Mouse (Mus musculus) erythroblast, embryonic 14.5 days (primary cell): ENCODE results near the gene Tubg2. TPM values are rescaled to one million over a fixed set of nuclear protein-coding genes. Genes with fewer than 3 reads are reported as not detected.

Source experiments
- H3K27me3 ChIP-seq: 2 replicates; pipeline ENCODE4 v1.6.1; 2012; ENCODE audit warnings: inconsistent platforms; ENCODE audit not compliant: control insufficient read depth
- H3K36me3 ChIP-seq: 2 replicates; pipeline ENCODE4 v1.6.1; 2012; ENCODE audit warnings: mild to moderate bottlenecking, inconsistent platforms; ENCODE audit not compliant: control insufficient read depth
- H3K4me1 ChIP-seq: 2 replicates; pipeline ENCODE4 v1.6.1; 2012; ENCODE audit warnings: inconsistent platforms; ENCODE audit not compliant: control insufficient read depth
- H3K4me3 ChIP-seq: replicated peaks from 2 replicates; pipeline ENCODE3; 2012; ENCODE audit warnings: moderate library complexity, mild to moderate bottlenecking, inconsistent platforms
- H3K9me3 ChIP-seq: 2 replicates; pipeline ENCODE4 v1.6.1; 2012; ENCODE audit warnings: low read length, inconsistent platforms, mixed read lengths; ENCODE audit not compliant: control insufficient read depth
- GATA1 ChIP-seq: IDR thresholded peaks from 2 replicates; pipeline ENCODE4 v1.6.1; 2012; ENCODE audit warnings: low read length, inconsistent platforms, mixed read lengths
- TAL1 ChIP-seq: IDR thresholded peaks from 3 replicates; pipeline ENCODE4 v1.6.1; 2012; ENCODE audit warnings: low read length, inconsistent platforms, mixed read lengths
- polyA plus RNA-seq: library from polyadenylated mRNA; stranded (reverse); fragments of >175 nt; gene quantifications from 2 replicates; pipeline ENCODE4 v1.2.3, GENCODE M21; 2012

The Tubg2 gene
- polyA plus RNA-seq, 1 experiment: not detected

GRCm38 (mm10) chr11:101195571-101195970 lies 39.9 kb downstream of the Tubg2 start:
- Histone ChIP-seq H3K27me3 (no peaks in the 10 kb centered on the region), H3K36me3 (peaks cover 96% of the 10 kb centered on the region), H3K4me3 (no peak overlapping the region), H3K4me1 (peaks cover 45% of the 10 kb centered on the region), H3K9me3 (no peaks in the 10 kb centered on the region)
- TF ChIP-seq GATA1 (no peak), TAL1 (no peak)

GRCm38 (mm10) chr11:101196175-101196574 lies 40.5 kb downstream of the Tubg2 start:
- peaks cover 96% of the 10 kb centered on the region for H3K36me3 ChIP-seq

GRCm38 (mm10) chr11:101199555-101199954 lies 43.8 kb downstream of the Tubg2 start:
- Histone ChIP-seq H3K36me3 (peaks cover 88% of the 10 kb centered on the region), H3K27me3 (no peaks in the 10 kb centered on the region), H3K9me3 (no peaks in the 10 kb centered on the region), H3K4me3 (no peak overlapping the region), H3K4me1 (peaks cover 28% of the 10 kb centered on the region)
- TF ChIP-seq TAL1 (peak; percentile 49; the same call in 1 of the 3 replicates), GATA1 (peak; percentile 43)

More at GRCm38 (mm10) chr11:101196175-101196574, 40.5 kb downstream of the Tubg2 start:
- H3K9me3 ChIP-seq: no peaks in the 10 kb centered on the region
- H3K4me3 ChIP-seq: no peak overlapping the region
- H3K4me1 ChIP-seq: peaks cover 45% of the 10 kb centered on the region
- TF ChIP-seq GATA1: no peak
- no peak for TF ChIP-seq TAL1
- H3K27me3 ChIP-seq: no peaks in the 10 kb centered on the region

GRCm38 (mm10) chr11:101200986-101201385 lies 45.3 kb downstream of the Tubg2 start:
- no peaks in the 10 kb centered on the region for H3K27me3 ChIP-seq
- TF ChIP-seq TAL1: no peak
- TF ChIP-seq GATA1: no peak
- peaks cover 28% of the 10 kb centered on the region for H3K4me1 ChIP-seq
- peaks cover 87% of the 10 kb centered on the region for H3K36me3 ChIP-seq
- no peak overlapping the region for H3K4me3 ChIP-seq
- no peaks in the 10 kb centered on the region for H3K9me3 ChIP-seq

Other genes starting within 250 kb of the Tubg2 start
- gene Stat3, start 216.4 kb upstream of the Tubg2 start, polyA plus RNA-seq: 0.96 and 1.2 TPM in 2 replicates
- 0.08 and 0.23 TPM in 2 replicates for gene Cavin1, start 185.0 kb upstream of the Tubg2 start, polyA plus RNA-seq
- gene Atp6v0a1, start 146.5 kb upstream of the Tubg2 start, polyA plus RNA-seq: 14.0 and 15.4 TPM in 2 replicates
- gene Naglu, start 85.9 kb upstream of the Tubg2 start, polyA plus RNA-seq: 0.05 and 0.14 TPM in 2 replicates
- gene Hsd17b1, start 77.5 kb upstream of the Tubg2 start, polyA plus RNA-seq: 0.04 and 0.06 TPM in 2 replicates
- gene Coasy, start 73.3 kb upstream of the Tubg2 start, polyA plus RNA-seq: 0.65 and 0.87 TPM in 2 replicates
- 1.4 and 1.7 TPM in 2 replicates for gene Mlx, start 68.6 kb upstream of the Tubg2 start, polyA plus RNA-seq
- gene Psmc3ip, start 60.5 kb upstream of the Tubg2 start, polyA plus RNA-seq: 3.9 and 5.2 TPM in 2 replicates
- gene Retreg3, start 36.0 kb upstream of the Tubg2 start, polyA plus RNA-seq: 1.6 and 1.7 TPM in 2 replicates
- gene Tubg1, start 36.0 kb upstream of the Tubg2 start, polyA plus RNA-seq: 22.0 and 23.7 TPM in 2 replicates
- gene Cntnap1, start 14.6 kb downstream of the Tubg2 start, polyA plus RNA-seq: 0.01 TPM in 1 of 2 replicates, not detected in the other
- 0.15 and 0.21 TPM in 2 replicates for gene Plekhh3, start 15.4 kb downstream of the Tubg2 start, polyA plus RNA-seq
- gene Ccr10, start 19.5 kb downstream of the Tubg2 start, polyA plus RNA-seq: 0.02 TPM in 1 of 2 replicates, not detected in the other
- gene Ezh1, start 70.6 kb downstream of the Tubg2 start, polyA plus RNA-seq: 0.71 and 0.74 TPM in 2 replicates
- gene Ramp2, start 90.1 kb downstream of the Tubg2 start, polyA plus RNA-seq: 0.07 and 0.09 TPM in 2 replicates
- gene Vps25, start 97.8 kb downstream of the Tubg2 start, polyA plus RNA-seq: 16.1 and 19.2 TPM in 2 replicates
- 14.8 and 19.5 TPM in 2 replicates for gene Wnk4, start 104.7 kb downstream of the Tubg2 start, polyA plus RNA-seq
- gene Cntd1, start 123.1 kb downstream of the Tubg2 start, polyA plus RNA-seq: 0.02 TPM in 1 of 2 replicates, not detected in the other
- 2.2 and 4.5 TPM in 2 replicates for gene Coa3, start 123.2 kb downstream of the Tubg2 start, polyA plus RNA-seq
- 17.9 and 19.6 TPM in 2 replicates for gene Becn1, start 146.4 kb downstream of the Tubg2 start, polyA plus RNA-seq
- gene Psme3, start 160.3 kb downstream of the Tubg2 start, polyA plus RNA-seq: 22.5 and 26.2 TPM in 2 replicates
- 1.9 and 2.8 TPM in 2 replicates for gene Aoc2, start 169.2 kb downstream of the Tubg2 start, polyA plus RNA-seq
- 0.02 and 0.06 TPM in 2 replicates for gene Aoc3, start 174.7 kb downstream of the Tubg2 start, polyA plus RNA-seq
- not detected in 2 replicates for gene G6pc, start 211.7 kb downstream of the Tubg2 start, polyA plus RNA-seq